Comparison of ENCODE assay signal across 27 mouse cellular contexts in the genomic region with DNA sequence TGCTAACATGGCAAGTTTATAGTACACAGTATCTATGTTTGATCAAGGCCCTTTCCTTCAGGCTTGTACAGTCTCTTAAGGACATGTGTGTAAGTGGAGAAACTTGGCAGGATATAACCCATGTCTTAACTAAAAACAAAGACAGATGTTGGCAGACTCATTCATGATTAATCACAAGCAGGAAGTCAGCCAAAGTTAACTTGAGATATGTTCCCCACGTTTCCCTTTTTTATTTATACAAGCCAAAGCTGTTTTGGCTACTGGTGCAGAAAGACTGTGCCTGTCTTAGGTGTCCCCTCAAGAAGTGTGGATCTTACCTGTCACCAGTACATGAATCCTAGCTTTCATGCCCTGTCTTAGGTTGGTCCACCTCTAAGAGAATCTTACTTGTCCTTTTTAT. TPM values are rescaled to one million over a fixed set of nuclear protein-coding genes. Genes with fewer than 3 reads are reported as not detected.
A peak's percentile ranks its signal among the peaks of the same experiment; 100 is the strongest.
DNase-seq lines count a peak whose midpoint lies in the region; ATAC-seq and TF ChIP-seq lines count a peak whose summit lies in the region.
"Had no signal": no experiment of that assay in that cellular context is flagged by ENCODE, and none has a peak within 500 bp of the region (broad histone marks: within the 10 kb centered on the region; RNA-seq: fewer than 3 reads in every experiment).

No protein-coding gene starts in this region.

- no peak overlapping the region for H3K4me3 ChIP-seq in lung, embryonic 14.5 days (ENCODE audit: low read depth, low read length)
- H3K4me3 ChIP-seq: embryonic facial prominence, embryonic 15.5 days; forebrain, embryonic 10.5 days; forebrain, embryonic 13.5 days; heart, adult 2 months; heart, embryonic 10.5 days; heart, embryonic 13.5 days; hindbrain, embryonic 12.5 days; hindbrain, embryonic 15.5 days had no signal

- H3K27me3 ChIP-seq in lung, embryonic 14.5 days (ENCODE audit: insufficient read depth, low read length) = no peaks in the 10 kb centered on the region
- H3K27me3 ChIP-seq: embryonic facial prominence, embryonic 15.5 days; forebrain, embryonic 13.5 days; heart, embryonic 13.5 days; hindbrain, embryonic 12.5 days; hindbrain, embryonic 15.5 days had no signal

- H3K4me2 ChIP-seq in lung, embryonic 14.5 days = no peak overlapping the region
- H3K4me2 ChIP-seq: embryonic facial prominence, embryonic 15.5 days; forebrain, embryonic 13.5 days; heart, embryonic 13.5 days; hindbrain, embryonic 12.5 days; hindbrain, embryonic 15.5 days had no signal

- H3K27ac ChIP-seq in lung, embryonic 14.5 days (ENCODE audit: low read depth) = no peak overlapping the region
- H3K27ac ChIP-seq: embryonic facial prominence, embryonic 15.5 days; forebrain, embryonic 10.5 days; forebrain, embryonic 13.5 days; heart, adult 2 months; heart, embryonic 10.5 days; heart, embryonic 13.5 days; hindbrain, embryonic 12.5 days; hindbrain, embryonic 15.5 days had no signal

- no peak for ATAC-seq in lung, embryonic 14.5 days (ENCODE audit: insufficient read depth)
- no peak for ATAC-seq in megakaryocyte-erythroid progenitor cell, adult 5-6 weeks (replicated peaks; ENCODE audit: low FRiP score, low TSS enrichment, poor library complexity, severe bottlenecking)
- ATAC-seq: forebrain, embryonic 13.5 days; forebrain, embryonic 16.5 days; intestine, postnatal 0 days; Patski had no signal

- H3K9ac ChIP-seq in lung, embryonic 14.5 days = no peak overlapping the region
- H3K9ac ChIP-seq: embryonic facial prominence, embryonic 15.5 days; forebrain, embryonic 13.5 days; heart, embryonic 13.5 days; hindbrain, embryonic 12.5 days; hindbrain, embryonic 15.5 days had no signal

- no peaks in the 10 kb centered on the region for H3K4me1 ChIP-seq in lung, embryonic 14.5 days (ENCODE audit: insufficient read depth)
- H3K4me1 ChIP-seq: embryonic facial prominence, embryonic 15.5 days; forebrain, embryonic 10.5 days; forebrain, embryonic 13.5 days; heart, embryonic 10.5 days; heart, embryonic 13.5 days; hindbrain, embryonic 12.5 days; hindbrain, embryonic 15.5 days had no signal

- WGBS in lung, embryonic 14.5 days = 13% methylated on average over 1 of the region's 1 CpGs

- no peaks in the 10 kb centered on the region for H3K36me3 ChIP-seq in lung, embryonic 14.5 days (ENCODE audit: insufficient read depth)
- H3K36me3 ChIP-seq: embryonic facial prominence, embryonic 15.5 days; forebrain, embryonic 10.5 days; heart, embryonic 10.5 days; heart, embryonic 13.5 days; hindbrain, embryonic 12.5 days; hindbrain, embryonic 15.5 days had no signal

- H3K9me3 ChIP-seq in lung, embryonic 14.5 days (ENCODE audit: low read depth, low read length) = peaks cover 12% of the 10 kb centered on the region; the same call in 1 of the 2 replicates
- H3K9me3 ChIP-seq: forebrain, embryonic 13.5 days; heart, embryonic 10.5 days; hindbrain, embryonic 12.5 days had no signal

- intact Hi-C loops in heart, postnatal 10 days (cut with DNase I) = no loop called here

- TF ChIP-seq CTCF in lung, embryonic 14.5 days (IDR thresholded peaks at IDR 0.05; ENCODE audit: low read depth) = no peak

- peak; percentile 37 for DNase-seq in heart, adult 11 months
- DNase-seq in heart, postnatal 10 days = no peak
- DNase-seq in lung, embryonic 14.5 days = peak; percentile 33
- no peak for DNase-seq in lung, postnatal 4 days
- DNase-seq in 3T3-L1 (ENCODE audit: low read depth, low spot score) = peak; percentile 71
- peak; percentile 8 for DNase-seq in fat pad, adult 2 months (ENCODE audit: extremely low read depth, low read depth, low spot score)
- no peak for DNase-seq in thymus, postnatal 10 days (ENCODE audit: low spot score in 2 of 2)
- DNase-seq: adrenal gland, adult 2 months; adrenal gland, postnatal 14 days; cerebellum, adult 11 months; cerebellum, adult 2 months; cerebellum, adult 9-11 months; cerebellum, postnatal 36 days; embryo, embryonic 11 days; gastrocnemius, postnatal 25 days; heart, adult 2 months had no signal

RNA-seq across cellular contexts. Expression of gene Sh3gl3, which starts 35.4 kb away (rescaled TPM):
- 1 to 10 TPM; 1.1 to 1.7 TPM for total RNA-seq in heart, postnatal 10 days (2021)
- polyA plus RNA-seq in lung, embryonic 14.5 days (2014; fragmentation: Nextera tagmentation; extraction: Ambion mirVana) = 3.6 and 3.9 TPM in 2 replicates
- not detected in 2 replicates for total RNA-seq in megakaryocyte-erythroid progenitor cell, adult 5-6 weeks (2014; fragmentation: Nextera tagmentation)
- total RNA-seq in megakaryocyte-erythroid progenitor cell, adult 5-6 weeks (2017) = not detected in 2 replicates

Comparison
In these comparisons a context has a peak if more than half of its experiments do, and no peak if none do; other contexts are left out.
1. DNase-seq: peak in heart, adult 11 months (single experiment), lung, embryonic 14.5 days (single experiment), 3T3-L1 (single experiment) and fat pad, adult 2 months (single experiment); none in heart, postnatal 10 days (0 of 2), lung, postnatal 4 days (0 of 2) and thymus, postnatal 10 days (0 of 2).